Mouse (Mus musculus) forebrain, embryonic 15.5 days (tissue): ENCODE data around the gene Guk1. TPM values are rescaled to one million over a fixed set of nuclear protein-coding genes. Genes with fewer than 3 reads are reported as not detected.

ENCODE experiments used
- ATAC-seq: fragments of 200-750 bp; cut with Nextera tagmentation; replicated peaks from 2 replicates; pipeline ENCODE4 v1.8.0; 2017; ENCODE audit warnings: mild to moderate bottlenecking, moderate TSS enrichment, moderate library complexity
- H3K27ac ChIP-seq: fragments of 300-500 bp; sonication (generic); replicated peaks from 2 replicates; pipeline ENCODE4 v1.5.1; 2015; ENCODE audit warnings: mild to moderate bottlenecking, inconsistent platforms
- H3K27me3 ChIP-seq: fragments of 300-500 bp; sonication (generic); 2 replicates; pipeline ENCODE4 v1.6.1; 2015; ENCODE audit warnings: inconsistent platforms
- H3K36me3 ChIP-seq: fragments of 300-500 bp; sonication (generic); 2 replicates; pipeline ENCODE4 v1.6.1; 2015; ENCODE audit warnings: mild to moderate bottlenecking, inconsistent platforms
- H3K4me1 ChIP-seq: fragments of 300-500 bp; sonication (generic); 2 replicates; pipeline ENCODE4 v1.6.1; 2015; ENCODE audit warnings: inconsistent platforms
- H3K4me2 ChIP-seq: fragments of 300-500 bp; sonication (generic); replicated peaks from 2 replicates; pipeline ENCODE4 v1.6.1; 2015; ENCODE audit warnings: mild to moderate bottlenecking, inconsistent platforms
- H3K4me3 ChIP-seq: fragments of 300-500 bp; sonication (generic); 2 replicates; pipeline ENCODE4 v1.5.1; 2015; ENCODE audit warnings: mild to moderate bottlenecking, inconsistent platforms
- H3K9ac ChIP-seq: fragments of 300-500 bp; sonication (generic); replicated peaks from 2 replicates; pipeline ENCODE4 v1.6.1; 2015; ENCODE audit warnings: mild to moderate bottlenecking, inconsistent platforms
- H3K9me3 ChIP-seq: fragments of 300-500 bp; sonication (generic); 2 replicates; pipeline ENCODE4 v1.6.1; 2016; ENCODE audit warnings: inconsistent platforms
- WGBS: fragments of 180-500 bp; shearing (Covaris S2); methylation state at CpG from one replicate; pipeline ENCODE4 v1.1.7; 2015; ENCODE audit warnings: mixed read lengths; 5-methylcytosine and 5-hydroxymethylcytosine counted together
- polyA plus RNA-seq: library from polyadenylated mRNA; unstranded; fragments of >200 nt; fragmentation: Nextera tagmentation; extraction: Ambion mirVana; gene quantifications from 2 replicates; pipeline ENCODE4 v1.2.1, GENCODE M21; 2015

Guk1 gene
- polyA plus RNA-seq, 1 experiment from 2014 or later = 183 TPM

DNA sequence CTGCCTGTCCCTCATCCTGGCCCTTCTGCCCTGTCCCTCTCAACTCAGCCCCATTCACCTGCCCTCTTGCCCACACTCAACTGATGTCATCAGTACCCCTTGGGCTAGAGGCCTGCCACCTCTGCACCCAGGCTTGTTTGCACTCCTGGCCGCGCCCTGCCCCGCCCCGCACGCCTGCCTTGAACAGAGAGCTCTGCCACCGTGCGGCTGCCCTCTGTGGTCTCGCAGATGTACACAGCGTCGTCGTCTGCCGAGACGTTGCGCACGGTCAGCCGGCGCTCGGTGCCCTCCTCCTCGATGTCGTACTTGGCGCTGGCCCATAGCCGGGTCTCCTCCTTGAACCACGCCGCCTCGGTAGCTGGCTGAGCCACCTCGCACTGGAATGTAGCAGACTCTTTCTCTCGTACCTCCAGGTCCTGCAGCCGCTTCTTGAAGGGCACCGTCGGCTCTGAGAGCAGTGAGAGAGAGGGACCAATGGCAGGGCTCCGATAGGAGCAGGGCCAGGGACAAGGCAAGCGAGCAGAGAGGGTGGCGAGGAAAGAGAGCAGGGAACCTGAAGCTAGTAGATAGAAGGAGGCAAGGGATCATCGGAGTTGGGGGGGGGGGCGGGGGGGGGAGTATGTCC is 57.5 kb downstream of the Guk1 start:
- no peak overlapping the region for H3K9ac ChIP-seq
- ATAC-seq = no peak
- peak overlapping the region; percentile 9; the same call in 1 of the 2 replicates for H3K4me2 ChIP-seq
- peak overlapping the region; percentile 12; the same call in 1 of the 2 replicates for H3K4me3 ChIP-seq
- H3K27ac ChIP-seq = no peak overlapping the region
- 6% methylated on average over 33 of the region's 35 CpGs for WGBS
- no peaks in the 10 kb centered on the region for H3K9me3 ChIP-seq
- peaks cover 3% of the 10 kb centered on the region; the same call in 1 of the 2 replicates for H3K4me1 ChIP-seq
- H3K36me3 ChIP-seq = no peaks in the 10 kb centered on the region
- peaks cover 54% of the 10 kb centered on the region for H3K27me3 ChIP-seq

Other genes with a start within 250 kb of the Guk1 start
- 355 and 373 TPM in 2 replicates for gene Hist3h2ba, start 243.3 kb downstream of the Guk1 start, polyA plus RNA-seq
- gene Hist3h2a, start 237.5 kb downstream of the Guk1 start, polyA plus RNA-seq = 155 and 160 TPM in 2 replicates
- 1.9 and 2.7 TPM in 2 replicates for gene Trim17, start 237.5 kb downstream of the Guk1 start, polyA plus RNA-seq
- gene Trim11, start 214.1 kb downstream of the Guk1 start, polyA plus RNA-seq = 22.6 and 24.8 TPM in 2 replicates
- 0.06 and 0.19 TPM in 2 replicates for gene Obscn, start 55.8 kb downstream of the Guk1 start, polyA plus RNA-seq
- gene Iba57, start 28.5 kb downstream of the Guk1 start, polyA plus RNA-seq = 6.8 and 7.1 TPM in 2 replicates
- 0.11 and 0.20 TPM in 2 replicates for gene Gjc2, start 9.0 kb downstream of the Guk1 start, polyA plus RNA-seq
- gene Mrpl55, start 10.3 kb upstream of the Guk1 start, polyA plus RNA-seq = 95.4 and 96.1 TPM in 2 replicates
- 27.8 and 31.5 TPM in 2 replicates for gene 2310033P09Rik, start 16.1 kb upstream of the Guk1 start, polyA plus RNA-seq
- gene Arf1, start 36.1 kb upstream of the Guk1 start, polyA plus RNA-seq = 614 and 626 TPM in 2 replicates
- 1.2 and 2.2 TPM in 2 replicates for gene Wnt3a, start 98.5 kb upstream of the Guk1 start, polyA plus RNA-seq
- 1.9 and 2.9 TPM in 2 replicates for gene Wnt9a, start 114.7 kb upstream of the Guk1 start, polyA plus RNA-seq
- not detected in 2 replicates for gene Prss38, start 183.4 kb upstream of the Guk1 start, polyA plus RNA-seq